Mouse (Mus musculus) mouse trophoblast stem cell (cell line): Measurements from ENCODE around the gene Pde6b.

ENCODE experiments used
- in situ Hi-C, 2 experiments: fragments of 300-500 bp; cut with MseI, MboI; formaldehyde crosslinking; loops; 2 replicates in 1 of 2; 3 replicates in 1 of 2; pipeline ENCODE4 v1.15.1; 2025

Gene Pde6b

DNA sequence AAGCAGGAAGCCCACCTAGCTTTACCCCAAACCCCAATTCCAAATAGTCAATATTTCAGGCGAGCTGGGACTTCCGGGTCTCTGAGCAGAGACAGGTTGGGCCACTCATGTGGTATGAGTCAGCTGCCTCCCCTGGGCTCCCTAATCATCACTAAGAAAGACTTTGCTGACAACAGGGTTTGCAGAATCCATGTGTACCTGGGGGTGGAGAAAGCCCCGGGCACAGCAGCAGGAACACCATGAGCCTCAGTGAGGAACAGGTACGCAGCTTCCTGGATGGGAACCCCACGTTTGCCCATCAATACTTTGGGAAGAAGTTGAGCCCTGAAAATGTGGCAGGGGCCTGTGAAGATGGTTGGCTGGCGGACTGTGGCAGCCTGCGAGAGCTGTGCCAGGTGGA is at the start of gene Pde6b:
Gene Pde6b (plus strand): TSS at position 191 of the 400 bp plus-strand sequence.
- in situ Hi-C loops, result no loop called here

DNA sequence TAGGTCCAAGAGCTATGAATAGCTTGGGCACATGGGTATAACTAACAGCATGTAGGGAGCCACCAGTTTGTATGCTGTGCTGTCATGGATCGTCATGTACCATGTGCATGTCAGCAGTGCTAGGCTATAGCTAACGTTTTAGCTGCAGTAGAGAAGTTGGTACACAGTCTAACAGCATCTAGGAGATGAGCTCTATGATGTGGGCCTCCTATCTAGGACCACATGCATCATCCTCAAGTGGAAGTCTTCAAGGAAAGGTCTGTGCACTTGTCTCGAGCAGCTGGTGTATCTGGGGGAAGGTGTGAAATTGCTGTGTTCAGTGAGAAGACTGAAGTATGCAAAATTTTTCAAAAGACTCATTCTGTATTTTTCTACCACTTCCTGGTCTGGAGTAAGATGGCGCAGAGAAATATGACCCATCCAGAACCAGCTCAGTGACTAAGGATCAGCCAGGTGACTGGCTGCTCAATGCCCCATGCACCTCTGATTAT is 44.5 kb upstream of the Pde6b start:
- in situ Hi-C loops, result no loop called here

DNA sequence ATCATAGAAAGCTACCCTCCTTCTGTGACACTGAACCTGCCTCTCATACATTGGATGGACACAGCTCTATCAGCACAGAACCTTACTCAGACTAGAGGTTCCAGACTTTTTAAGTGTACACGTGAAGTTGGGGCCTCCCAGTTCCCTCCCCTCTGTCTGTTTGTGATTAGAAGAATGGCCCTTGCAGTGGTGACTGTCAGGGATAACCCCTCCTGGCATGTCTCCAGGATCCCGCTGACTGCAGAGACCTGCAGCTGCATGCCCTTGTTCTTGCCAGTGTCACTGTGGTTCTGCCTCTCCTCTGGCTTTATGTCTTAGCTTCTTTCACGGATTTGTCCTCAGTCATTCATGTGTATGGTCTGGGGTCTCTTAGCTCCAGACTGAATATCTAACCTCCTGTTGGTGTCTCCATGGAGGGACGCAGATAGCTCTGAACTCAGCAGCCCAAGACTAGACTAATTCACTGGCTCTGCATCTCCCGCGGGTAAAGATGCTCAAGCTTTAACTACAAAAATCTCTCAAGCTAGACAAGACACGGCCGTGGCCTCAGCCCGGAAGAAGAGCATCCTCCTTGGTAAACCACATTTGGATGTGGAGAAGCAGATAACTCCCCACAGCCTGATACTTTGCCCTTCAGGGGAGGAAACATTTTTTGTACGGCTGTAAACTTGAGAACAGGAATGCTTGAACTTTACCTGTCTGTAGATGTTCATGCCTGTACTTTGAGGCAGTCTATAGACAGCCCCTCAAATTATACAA is 42.7 kb upstream of the Pde6b start:
- in situ Hi-C loops, result no loop called here

DNA sequence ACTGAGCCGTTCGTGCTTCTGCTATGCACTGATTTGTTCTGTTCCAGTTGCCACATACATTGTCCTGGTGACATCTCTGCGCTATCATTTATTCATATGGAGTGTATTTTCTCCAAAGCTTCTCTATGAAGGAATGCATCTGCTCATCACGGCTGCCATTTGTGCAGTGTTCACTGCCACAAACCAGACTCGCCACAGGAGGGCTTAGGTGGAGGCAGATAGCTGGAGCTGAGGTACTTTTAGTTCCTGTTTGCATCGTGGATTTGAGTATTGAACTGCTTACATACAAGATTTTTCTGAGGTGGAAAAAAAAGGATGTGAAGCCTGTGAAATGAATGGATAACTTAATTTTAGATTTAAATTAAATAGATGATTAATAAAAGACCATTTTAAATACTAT is 40.3 kb upstream of the Pde6b start:
- in situ Hi-C loops, result no loop called here

DNA sequence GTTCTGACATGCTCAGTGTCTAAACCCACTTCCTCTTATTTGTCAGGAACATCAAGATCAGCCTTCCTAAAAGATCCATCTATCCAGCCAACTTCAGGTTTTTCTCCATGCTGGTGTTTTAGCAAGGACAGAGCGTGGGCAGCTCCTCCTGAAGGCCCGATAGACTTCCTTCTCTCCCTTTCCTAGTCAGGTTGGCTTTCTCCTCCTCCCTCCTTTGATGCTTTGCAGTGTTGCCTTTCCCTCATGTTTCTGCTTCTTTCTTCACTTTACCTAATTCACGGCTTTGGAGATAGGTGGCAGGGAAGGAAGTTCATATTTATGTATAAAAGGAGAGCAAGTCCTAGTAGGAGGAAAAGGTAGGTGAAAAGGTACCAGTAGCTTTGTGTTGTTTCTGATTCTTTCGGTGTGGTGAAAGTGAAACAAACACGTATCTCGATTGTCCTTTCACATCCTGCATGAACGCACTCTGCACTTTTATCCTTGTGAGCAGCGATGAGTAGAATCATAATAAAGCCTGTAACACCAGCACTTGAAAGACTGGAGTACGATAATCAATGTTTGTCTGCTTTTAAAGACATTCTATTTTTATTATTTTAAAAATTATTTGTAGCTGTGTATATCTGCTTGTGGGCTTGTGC is 38.6 kb upstream of the Pde6b start:
- in situ Hi-C loops, result no loop called here

DNA sequence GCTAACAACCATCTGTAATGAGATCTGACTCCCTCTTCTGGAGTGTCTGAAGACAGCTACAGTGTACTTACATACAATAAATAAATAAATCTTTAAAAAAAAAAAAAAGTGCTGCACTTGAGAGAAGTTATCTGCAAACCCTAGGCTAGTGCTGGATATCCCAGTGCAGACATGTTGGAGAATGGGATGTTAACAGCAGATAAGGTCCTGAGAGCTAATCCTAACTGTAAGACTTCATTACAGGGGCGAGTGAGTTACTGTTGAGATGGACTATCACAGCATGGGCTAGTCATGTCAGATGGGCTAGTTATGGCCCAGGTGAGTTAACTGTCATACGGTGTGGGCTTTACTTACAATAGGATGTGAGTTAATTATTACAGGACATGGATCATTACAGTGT is 34.1 kb upstream of the Pde6b start:
- in situ Hi-C loops, result no loop called here

DNA sequence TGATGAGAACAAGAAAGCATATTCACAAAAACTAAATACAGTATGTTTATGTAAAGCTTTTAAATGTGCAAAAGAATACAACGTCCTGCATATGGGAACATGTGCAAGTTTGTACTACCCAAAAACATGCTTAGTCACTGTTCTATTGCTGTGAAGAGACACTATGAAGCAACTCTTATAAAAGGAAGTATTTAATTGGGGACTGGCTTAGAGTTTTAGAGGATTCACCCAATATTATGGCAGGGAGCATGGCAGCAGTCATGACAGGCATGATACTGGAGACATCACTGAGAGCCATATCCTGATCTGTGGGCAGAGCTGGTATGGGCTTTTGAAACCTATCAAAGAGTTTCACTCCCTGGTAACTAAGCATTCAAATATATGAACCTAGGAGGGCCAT is 30.3 kb upstream of the Pde6b start:
- in situ Hi-C loops, result no loop called here

DNA sequence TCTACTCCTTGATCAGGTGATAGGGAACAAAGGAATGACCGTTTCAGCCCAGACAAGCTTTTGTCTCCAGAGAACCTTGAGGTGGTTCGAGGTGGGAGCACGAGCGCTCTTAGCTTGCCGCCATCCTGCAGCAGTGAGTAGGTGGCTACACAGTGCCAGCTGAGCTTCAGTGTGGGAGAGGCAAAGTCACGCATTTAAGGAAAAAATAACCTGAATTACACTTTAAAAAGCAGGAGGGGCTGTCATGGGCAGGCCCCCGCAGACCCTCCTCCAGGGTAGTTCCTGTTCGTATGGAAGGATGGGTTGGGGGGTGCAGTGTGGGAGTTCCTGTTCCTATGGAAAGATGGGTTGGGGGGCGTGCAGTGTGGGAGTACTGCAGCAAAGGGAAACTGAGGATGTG is 28.7 kb upstream of the Pde6b start:
- in situ Hi-C loops, result no loop called here

DNA sequence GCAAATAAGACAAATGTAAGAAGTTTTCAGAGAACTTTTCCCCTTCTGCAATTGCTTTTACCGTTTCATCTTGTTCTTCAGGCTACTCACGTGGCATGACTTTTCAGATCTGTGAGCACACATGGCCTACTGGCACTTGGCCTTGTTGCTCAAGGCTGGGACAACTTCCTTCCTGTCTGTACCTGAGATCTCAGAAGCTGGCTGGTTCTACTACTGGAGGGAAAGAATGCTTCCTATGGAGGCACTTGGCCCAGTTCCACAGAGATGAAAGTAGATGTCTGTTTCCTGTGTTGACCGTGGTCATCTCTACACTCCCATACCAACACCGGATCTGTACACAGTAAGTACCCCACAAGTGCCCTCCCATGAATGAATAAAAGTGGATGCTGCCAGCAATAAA is 28.0 kb upstream of the Pde6b start:
- in situ Hi-C loops, result no loop called here

DNA sequence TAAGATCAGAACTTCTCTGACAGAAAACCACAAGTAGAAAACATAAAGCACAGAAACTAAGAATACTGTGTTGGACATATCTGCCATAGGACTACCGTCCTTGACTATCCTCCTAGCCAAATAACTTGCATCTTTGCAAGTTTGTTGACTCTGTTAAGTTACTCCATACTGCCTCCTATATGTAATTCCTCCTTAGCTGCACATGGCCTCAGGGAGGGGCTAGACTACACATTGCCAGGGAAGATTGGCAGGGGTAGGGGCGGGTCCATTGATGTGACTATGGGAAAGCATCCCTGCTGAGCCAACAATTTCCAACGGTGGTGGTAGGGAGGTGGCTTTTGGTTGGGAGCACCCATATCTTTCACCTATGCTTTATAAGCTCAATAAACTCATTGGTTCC is 25.9 kb upstream of the Pde6b start:
- in situ Hi-C loops, result no loop called here

DNA sequence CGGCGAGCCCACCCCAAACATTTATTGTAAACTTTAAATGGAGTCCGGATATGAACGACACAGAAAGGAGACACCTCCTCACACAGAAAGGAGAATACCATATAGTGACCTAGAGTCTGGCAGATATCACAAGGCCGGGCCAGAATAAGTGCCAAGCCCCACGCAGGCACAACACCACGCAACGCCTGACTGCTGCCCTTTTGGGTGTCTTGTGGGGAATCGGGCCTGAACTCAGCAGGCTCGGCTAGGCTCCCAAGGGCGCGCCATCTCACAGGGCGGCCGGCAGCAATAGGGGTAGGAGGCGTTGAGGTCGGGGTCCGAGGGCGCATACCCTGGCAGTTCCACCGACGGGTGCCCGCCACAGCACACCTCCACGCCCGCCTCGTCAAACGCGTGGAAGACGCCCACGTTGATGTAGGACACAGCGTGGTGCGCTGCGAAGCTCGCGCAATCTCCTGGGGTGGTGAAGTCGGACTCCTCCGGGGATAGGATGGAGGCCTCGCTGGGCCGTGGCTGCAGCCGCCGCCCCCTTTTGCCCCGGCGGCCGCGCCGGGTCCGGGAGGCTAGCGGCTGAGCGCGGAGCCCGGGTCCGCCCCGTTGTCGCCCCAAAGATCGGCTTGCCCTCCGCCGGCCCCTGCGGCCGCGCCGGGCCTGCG is 21.7 kb upstream of the Pde6b start:
- in situ Hi-C loops, result no loop called here

DNA sequence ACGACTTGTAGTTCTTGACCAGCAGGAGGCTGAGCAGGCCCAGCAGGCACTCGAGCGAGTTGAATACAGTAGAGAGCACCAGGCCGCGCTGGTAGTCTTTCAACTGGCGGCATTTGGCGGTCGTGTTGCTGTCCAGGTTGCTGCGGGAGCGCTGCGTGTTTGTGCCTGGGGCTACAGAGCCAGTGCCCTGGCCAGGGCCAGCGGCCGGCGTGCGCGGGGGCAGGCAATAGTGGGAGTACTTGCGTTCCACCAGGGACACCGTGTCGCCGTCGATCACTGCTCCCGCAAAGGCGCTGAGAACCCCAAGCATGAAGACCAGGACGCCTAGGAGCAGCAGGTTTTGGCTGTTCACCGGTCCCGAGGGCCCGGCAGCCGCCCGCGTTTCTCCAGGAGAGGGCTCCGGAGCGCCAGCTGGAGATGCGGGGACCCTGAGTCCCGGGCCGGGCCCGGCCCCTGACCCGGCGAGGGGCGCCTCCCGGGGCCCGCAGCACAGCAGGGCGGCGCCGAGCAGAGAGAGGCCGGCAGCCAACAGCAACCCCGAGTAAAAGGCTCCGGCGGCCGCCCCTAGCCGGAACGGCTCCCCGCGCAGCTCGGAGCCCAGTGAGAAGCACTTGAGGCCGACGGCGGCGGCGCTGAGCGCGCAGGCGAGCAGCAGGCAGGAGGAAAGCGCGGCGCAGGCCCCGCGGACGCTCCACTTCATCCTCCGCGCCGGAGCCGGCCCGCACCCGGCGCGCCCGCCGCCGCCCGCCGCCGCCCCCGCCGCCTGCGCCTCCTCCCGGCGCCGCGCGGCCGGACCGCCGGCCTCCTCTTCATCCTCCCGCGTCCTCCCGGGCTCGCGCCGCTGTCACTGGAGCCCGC is 21.0 kb upstream of the Pde6b start:
- in situ Hi-C loops, result no loop called here

DNA sequence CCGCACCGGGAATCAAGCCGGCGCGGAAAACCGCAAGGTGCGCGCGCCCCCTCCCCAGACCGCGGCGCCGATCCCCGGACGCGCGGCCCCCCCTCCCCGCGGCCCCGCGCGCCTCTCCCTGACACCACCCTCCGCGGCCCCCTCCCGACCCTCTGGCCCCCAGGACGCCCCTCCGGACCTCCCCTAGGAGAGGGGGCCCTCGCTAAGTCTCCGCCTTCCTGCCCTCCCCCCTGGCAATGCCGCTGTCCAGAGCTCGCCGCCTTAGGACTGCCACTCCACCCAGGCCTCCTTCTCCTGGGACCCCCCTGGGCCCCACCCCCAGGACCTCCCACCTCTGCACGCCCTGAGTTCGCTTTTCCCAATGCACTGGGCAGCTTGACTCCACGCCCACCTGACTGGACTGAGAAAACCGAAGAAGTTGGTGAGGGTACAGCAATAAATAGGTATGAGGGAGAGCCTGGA is 20.3 kb upstream of the Pde6b start, which contains the start of gene Gm42517:
Gene Gm42517 (minus strand): TSS at position 52 of the 462 bp plus-strand sequence.
- in situ Hi-C loops, result no loop called here

DNA sequence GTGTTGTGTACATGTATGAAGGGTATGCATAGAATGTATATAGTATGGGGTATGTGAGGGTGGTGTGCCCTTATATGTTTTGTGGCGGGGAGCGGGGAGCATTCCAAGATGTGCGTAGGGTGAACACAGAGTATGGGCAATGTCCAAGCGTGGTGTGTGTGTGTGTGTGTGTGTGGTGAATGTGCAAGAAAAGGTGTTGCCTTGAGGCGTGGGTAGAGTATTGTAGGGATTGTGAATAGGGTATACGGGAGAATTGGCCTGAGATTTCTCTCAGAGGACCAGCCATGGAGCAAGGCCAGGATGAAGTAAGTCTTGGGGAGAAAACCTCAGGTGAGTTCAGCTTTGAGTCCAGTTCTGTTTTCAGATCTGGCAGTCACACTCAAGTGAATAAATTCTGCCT is 19.7 kb upstream of the Pde6b start:
- in situ Hi-C loops, result no loop called here

DNA sequence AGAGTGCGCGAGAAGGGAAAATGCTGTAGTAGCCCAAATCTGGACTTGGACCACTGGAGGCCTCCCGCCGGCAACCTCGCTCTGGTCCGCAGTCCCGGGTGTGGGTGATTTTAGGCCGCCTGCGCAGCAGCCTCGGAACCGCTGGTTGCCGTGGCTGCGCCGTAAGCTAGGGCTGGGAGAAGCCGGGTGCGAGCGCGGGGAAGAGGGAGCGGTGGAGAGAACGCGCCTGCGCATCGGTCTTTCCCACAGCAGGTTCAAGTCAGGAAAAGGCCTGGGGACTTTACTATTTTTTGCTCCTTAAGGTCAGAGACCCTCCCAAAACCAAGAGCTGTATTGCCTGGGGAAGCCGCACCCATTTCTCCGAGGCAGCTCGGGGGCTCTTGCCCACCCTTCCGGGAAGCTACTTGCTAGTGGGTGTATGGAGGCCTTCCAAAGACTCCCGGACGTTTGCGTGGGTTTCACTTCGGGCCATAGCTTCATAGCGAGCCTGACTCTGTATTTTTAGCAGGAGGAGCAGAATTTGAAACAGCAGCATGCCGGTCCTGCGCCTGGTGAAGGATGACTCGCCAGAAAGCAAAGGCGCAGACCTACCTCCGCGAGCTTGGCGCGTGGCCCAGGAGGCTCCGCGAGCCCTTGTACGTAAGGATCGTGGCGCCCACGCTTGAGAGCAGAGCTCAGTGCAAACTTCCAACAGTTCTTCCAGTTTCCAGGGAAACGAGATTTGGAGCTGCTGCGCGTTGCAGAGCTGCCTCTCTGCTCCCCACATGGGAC is 19.2 kb upstream of the Pde6b start:
- in situ Hi-C loops, result no loop called here

DNA sequence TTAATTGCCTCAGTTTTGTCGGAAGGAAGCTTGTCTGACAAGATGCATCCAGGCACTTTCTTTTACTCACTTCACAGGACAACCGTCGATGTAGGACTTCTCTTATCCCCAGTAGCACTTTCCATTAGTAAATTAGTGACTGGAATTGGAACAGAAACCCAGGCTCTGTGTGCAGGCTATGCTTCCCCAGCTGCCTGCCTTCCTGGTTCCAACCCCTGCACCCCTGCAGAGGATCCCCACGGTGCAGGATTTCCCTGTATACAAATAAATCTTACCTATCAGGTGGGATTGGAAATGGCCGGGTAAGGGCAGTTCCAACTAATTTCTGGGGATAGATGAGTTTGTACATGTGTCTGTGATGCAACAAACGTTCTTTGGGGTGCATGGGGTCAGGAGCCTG is 18.2 kb upstream of the Pde6b start:
- in situ Hi-C loops, result no loop called here

DNA sequence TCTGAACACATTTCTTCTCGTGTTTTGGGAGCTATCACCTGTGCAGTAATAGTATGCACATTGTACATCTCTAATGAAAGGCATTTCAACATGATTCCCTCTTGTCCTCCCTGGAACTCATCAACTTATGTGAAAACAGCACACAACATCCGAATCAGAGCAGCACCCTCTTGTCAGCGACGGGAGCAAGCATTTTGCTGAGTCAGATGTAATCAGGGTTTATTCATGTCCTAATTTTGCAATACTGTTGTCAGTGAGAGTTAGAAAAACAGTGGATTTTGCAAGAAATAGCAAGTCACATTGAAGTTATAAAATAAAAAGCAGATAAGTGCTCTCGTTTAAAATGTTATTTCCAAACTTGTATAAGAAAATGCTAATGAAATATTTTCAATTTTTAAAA is 14.1 kb upstream of the Pde6b start:
- in situ Hi-C loops, result no loop called here

DNA sequence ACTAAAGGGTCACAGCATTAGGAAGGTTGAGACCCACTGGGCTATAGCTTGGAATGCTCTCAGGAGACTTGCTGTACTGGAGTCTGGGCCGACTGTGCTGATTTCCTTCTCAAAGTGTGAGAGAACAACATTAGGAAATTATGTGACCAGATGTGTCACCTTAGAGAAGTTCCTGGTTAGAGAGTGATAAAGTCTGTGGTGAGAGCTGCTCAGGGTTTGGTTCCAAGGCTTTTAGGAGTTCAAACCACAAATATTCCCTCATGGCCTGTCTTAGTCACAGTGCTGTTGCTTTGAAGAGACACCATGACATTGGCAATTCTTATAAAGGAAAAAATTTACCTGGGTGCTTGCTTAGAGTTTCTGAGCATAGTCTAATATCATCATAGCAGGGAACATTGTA is 12.1 kb upstream of the Pde6b start:
- in situ Hi-C loops, result no loop called here

DNA sequence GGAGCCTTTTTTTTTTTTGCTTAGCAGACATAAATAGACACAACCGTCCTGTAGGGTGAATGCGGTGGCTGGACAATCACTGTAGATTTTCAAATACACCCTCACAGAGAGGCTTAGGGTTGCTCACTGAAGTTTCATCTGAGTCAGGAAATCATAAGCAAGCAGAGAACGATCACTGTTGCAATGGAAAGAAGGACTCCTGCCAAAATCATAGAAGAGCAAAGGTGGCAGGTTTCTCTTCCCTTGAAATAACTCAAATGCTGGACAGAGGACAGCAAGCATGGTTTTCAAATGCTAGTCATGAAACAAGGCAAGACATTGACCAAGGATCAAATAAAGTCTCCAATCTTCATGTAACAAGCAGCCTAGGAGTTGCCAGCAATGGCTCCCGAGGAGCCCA is 9.8 kb upstream of the Pde6b start:
- in situ Hi-C loops, result no loop called here

DNA sequence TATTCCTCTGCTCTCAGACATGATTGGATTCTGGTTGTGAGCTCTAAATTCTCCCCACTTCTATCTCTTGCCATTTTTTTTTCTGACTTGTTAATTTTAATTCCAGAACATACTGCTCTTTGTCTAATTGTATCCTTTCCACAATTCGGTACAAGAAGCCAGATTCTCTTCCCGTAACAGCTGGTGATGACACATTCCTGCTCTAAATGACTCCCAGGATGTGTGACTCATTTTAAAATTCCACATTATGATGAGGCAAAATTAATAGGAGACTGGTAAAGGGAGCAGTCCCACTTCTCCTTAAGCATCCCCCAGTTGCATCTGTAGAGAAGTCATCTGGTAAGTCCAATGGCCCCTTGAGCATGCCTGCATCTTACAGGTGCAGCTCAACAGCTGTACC is 2.6 kb upstream of the Pde6b start:
- in situ Hi-C loops, result no loop called here

DNA sequence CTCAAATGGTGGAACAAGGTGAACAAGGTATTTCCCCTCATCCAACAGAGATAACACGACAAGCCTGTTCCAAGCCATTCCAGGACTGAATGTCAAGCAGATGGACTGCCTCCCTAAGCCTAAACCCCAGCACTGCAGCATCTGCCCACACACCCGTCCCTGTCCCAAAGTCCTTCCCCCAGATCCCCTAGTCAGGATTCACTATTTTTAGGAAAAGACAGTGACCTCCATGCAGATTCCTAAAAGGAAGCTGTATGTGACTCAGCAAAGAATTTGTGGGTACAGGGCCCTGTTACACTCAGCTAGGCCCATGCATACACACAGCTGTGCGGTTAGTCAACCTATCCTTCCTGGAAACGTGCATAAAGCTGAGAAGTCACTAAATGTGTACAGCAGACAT is 1.7 kb upstream of the Pde6b start:
- in situ Hi-C loops, result no loop called here
